Mouse (Mus musculus) CD4-positive, CD25-positive, alpha-beta regulatory T cell, adult 9 weeks (primary cell): ENCODE measurements around the gene Olfr695. TPM values are rescaled to one million over a fixed set of nuclear protein-coding genes. Genes with fewer than 3 reads are reported as not detected.

ENCODE experiments used
- polyA plus RNA-seq: library from polyadenylated mRNA; unstranded; fragments of 100-300 nt; shearing (Covaris generic); gene quantifications from one replicate; pipeline ENCODE4 v1.2.1, GENCODE M21; 2017

Gene Olfr695
- polyA plus RNA-seq: not detected

GRCm38 (mm10) chr7:106716296-106716695, at the start of gene Olfr695:
Gene Olfr695, minus strand, starts transcription at chr7:106716396.

GRCm38 (mm10) chr7:106755297-106755696, 39.1 kb upstream of the Olfr695 start, which contains the start of gene Olfr698:
Gene Olfr698, minus strand, starts transcription at chr7:106755397.

GRCm38 (mm10) chr7:106742343-106742742, 26.1 kb upstream of the Olfr695 start, which contains the start of gene Olfr697:
Gene Olfr697, minus strand, starts transcription at chr7:106742443.

GRCm38 (mm10) chr7:106691714-106692113, 24.5 kb downstream of the Olfr695 start, which contains the start of gene Olfr694:
Gene Olfr694, minus strand, starts transcription at chr7:106691814.

GRCm38 (mm10) chr7:106680484-106680883, 35.7 kb downstream of the Olfr695 start, which contains the start of gene Olfr693:
Gene Olfr693, minus strand, starts transcription at chr7:106680584.

Other genes starting within 250 kb of the Olfr695 start
- not detected for gene Olfr693, start 35.8 kb downstream of the Olfr695 start, polyA plus RNA-seq
- gene Olfr694, start 24.6 kb downstream of the Olfr695 start, polyA plus RNA-seq: not detected
- not detected for gene Olfr697, start 26.0 kb upstream of the Olfr695 start, polyA plus RNA-seq
- gene Olfr698, start 39.0 kb upstream of the Olfr695 start, polyA plus RNA-seq: not detected
- not detected for gene Olfr699, start 76.8 kb upstream of the Olfr695 start, polyA plus RNA-seq
- gene Olfr700, start 92.4 kb upstream of the Olfr695 start, polyA plus RNA-seq: not detected
- not detected for gene Olfr701, start 97.7 kb upstream of the Olfr695 start, polyA plus RNA-seq
- gene Olfr702, start 117.5 kb upstream of the Olfr695 start, polyA plus RNA-seq: not detected
- gene Olfr703, start 127.0 kb upstream of the Olfr695 start, polyA plus RNA-seq: not detected
- not detected for gene Olfr704, start 146.8 kb upstream of the Olfr695 start, polyA plus RNA-seq
- gene Olfr705, start 160.5 kb upstream of the Olfr695 start, polyA plus RNA-seq: not detected
- not detected for gene Olfr706, start 171.8 kb upstream of the Olfr695 start, polyA plus RNA-seq
- not detected for gene Olfr707, start 184.8 kb upstream of the Olfr695 start, polyA plus RNA-seq
- not detected for gene Olfr1532-ps1, start 191.6 kb upstream of the Olfr695 start, polyA plus RNA-seq
- gene Olfr709-ps1, start 215.8 kb upstream of the Olfr695 start, polyA plus RNA-seq: not detected
- gene Olfr710, start 231.9 kb upstream of the Olfr695 start, polyA plus RNA-seq: not detected
- gene Olfr6, start 247.5 kb upstream of the Olfr695 start, polyA plus RNA-seq: not detected